Mouse (Mus musculus): ENCODE measurements around the gene Zkscan17.

Zkscan17 gene

DNA sequence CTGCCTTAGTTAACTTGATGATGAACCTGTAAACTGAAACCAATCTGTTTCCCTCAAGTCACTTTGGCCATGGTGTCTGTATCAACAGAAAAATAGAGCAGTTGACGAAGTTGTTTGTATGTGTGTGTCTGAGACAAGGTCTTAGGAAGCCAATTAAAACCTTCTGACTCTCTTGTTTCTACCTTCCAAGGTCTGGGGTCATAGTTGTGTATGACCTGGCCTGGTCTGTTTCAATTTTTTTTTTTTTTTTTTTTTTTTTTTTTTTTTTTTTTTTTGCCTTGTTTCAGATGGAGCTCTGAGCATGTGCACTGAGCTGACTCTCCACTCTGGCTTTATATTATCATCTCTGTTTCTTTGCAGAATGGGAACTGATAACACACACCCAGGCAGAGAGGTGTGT, 9.1 kb downstream of the Zkscan17 start:
- DNase-seq = no peak

DNA sequence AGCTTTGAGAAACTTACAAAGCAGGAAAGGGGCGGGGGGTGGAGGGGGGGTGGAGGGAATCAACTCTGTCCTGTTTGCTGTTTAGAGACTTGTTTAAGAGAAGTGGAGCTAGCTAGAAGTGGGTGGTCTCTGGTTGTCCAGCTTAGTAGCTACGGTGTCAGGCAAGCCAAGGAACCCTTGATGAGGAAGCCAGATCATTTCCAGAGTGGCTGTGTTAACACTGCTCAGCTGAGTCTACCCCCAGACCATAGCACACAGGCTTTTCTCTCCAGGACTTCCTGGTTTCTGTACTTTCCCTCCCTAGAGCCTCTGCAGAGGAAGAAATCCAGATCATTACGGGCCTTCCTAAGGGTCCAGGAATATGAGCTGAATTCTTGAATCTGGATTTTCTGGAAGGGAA, 11.8 kb downstream of the Zkscan17 start:
- DNase-seq = no peak

DNA sequence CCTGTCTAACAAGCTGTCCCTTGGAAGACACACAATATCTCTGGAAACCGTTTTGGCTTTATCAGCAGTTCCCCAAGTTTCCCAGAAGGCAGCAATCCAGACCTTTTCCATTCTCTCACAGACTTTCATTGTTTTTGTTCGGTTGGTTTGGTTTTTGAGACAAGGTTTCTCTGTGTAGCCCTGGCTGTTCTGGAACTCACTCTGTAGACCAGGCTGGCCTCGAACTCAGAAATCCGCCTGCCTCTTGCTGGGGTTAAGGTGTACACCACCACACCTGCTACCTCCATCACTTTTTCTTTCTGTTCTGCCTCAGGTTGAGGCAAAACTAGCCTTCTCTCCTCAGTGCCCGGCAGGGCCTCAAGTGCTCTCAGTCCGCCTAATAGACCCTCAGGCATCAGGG, 12.2 kb downstream of the Zkscan17 start:
- no peak for DNase-seq

GRCm38 (mm10) chr11:59513556-59513955, 13.0 kb downstream of the Zkscan17 start:
- DNase-seq = no peak

- no peak for DNase-seq
These were observed 13.8 kb downstream of the Zkscan17 start for GRCm38 (mm10) chr11:59512733-59513132.

GRCm38 (mm10) chr11:59511558-59511957, 15.0 kb downstream of the Zkscan17 start:
- DNase-seq = no peak

- no peak for DNase-seq
These were observed 19.9 kb downstream of the Zkscan17 start for GRCm38 (mm10) chr11:59506713-59507074.

- peak; percentile 88 for DNase-seq
These were observed 20.5 kb downstream of the Zkscan17 start for GRCm38 (mm10) chr11:59505839-59506712.

DNA sequence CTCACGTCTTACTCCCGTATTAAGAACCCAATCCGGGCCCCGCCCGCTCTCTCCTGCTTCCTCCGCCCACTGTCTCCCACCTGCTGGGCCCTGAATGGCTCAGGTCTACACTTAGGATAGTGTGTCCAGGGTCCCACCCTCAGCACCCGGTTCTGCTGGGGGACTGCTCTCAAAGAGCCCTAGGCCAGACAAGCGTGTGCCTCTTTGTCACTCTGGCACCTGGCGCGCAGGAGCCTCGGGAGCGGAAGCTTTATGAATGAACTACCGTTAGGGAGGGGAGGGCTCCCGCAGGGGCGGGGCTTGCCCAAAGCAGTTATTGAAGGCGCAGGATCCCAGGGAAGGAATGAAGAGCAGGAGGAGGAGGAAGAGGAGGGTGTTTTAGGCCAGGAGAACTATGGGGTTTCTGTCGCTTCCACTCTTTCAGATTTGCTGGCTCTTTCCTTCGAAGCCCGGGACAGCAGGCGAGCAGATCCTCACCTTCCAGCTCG, 21.2 kb downstream of the Zkscan17 start:
- DNase-seq = peak; percentile 68

DNA sequence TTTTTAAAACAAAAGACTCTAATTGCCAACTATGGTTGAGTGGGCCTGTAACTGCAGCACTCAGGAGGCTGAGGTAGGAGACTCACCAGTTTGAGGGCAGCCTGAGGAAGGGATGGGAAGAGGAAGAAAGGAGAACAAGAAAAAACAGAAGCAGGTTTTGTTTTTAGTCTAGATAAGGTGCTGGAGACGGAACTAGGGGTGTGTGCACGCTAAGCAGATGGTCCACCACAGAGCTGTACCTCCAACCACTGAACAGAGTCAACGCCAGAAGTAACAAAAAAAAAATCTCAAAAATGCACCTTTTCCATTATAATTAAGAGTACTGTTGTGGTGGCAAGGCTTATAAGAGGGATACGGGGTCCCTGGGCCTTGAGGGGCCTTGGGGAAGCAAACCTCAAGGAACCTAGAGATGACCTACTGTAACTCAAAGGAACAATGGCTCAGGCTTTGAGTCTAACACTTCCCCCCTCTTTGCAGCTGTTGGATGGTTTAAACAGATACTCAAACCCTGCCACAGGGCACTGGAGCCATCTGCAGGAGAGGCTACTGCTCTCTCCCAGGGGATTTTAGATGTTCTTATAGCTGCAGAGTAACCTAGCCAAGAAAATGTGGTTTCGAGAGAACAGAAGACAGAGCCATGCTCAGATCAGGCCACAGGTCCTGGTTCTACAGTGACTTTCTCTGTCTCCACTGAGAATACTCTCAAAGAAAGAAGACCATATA, 24.4 kb downstream of the Zkscan17 start:
- no peak for DNase-seq

- DNase-seq = no peak
These were observed 28.8 kb downstream of the Zkscan17 start for GRCm38 (mm10) chr11:59497747-59498146.

DNA sequence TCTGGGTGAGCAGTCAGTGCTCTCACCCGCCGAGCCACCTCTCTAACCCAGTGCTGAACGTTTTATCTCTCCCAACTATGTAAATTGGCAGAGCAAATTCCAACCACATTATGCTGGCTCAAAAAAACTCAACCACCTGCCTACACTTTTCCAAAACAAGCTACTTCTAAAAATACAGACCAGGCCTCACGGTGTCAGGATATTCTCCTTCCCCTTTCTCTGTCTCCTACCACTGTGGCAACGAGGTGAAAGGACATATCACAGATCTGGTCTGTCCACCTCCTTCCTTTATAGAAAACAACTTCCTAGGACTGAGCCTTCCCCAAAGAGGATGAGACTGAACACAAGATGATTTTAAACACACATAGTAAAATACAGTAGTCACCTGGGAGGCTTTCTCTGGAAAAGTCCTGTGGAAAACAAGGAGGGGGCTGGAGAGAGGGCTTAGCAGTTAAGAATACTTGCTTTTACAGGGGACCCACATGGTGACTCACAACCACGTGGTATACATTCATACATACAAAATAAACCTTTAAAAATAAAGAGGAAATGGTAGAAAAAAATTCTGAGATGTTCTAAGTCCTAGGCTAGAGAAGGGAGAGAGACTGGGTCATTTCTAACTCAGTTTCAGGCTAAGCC, 29.8 kb downstream of the Zkscan17 start:
- DNase-seq = no peak

DNA sequence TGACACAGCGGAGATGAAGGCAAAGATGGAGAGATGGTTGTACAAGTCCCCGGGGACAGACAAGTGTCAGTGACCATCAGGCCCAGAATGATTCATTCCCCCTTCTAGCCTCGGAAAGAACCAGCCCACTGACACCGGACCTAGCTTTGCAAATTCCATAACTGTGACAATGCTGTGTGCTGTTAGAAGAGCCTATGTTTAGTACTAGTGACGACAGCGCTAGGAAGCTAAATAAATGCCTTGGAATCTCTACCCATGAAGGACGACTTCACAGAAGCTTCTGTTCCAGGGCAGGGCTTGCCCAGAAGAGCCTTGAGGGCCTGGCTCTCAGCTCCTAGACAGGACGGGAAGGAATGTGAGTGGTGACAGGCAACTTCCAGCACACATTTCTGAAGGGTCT, 40.3 kb downstream of the Zkscan17 start:
- DNase-seq = no peak

DNA sequence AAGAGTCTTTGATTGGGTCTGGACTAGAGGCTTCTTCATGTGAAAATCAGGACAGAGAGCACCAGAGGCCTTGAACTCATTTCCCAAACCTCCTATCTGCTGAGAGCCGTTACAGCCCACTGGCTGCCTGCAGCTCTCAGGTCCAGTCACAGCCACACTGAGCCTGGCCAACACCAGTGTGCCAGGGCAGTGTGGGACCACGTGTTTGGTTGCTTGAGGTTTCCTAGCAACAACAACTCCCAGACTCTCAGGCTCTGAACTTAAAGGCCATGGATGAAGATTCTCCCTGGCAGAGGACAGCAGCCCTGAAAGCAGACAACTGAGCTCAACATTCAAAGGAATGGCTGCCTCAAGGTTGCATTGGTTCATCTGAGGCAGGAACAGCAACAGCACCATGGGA, 40.9 kb downstream of the Zkscan17 start:
- DNase-seq = no peak

DNA sequence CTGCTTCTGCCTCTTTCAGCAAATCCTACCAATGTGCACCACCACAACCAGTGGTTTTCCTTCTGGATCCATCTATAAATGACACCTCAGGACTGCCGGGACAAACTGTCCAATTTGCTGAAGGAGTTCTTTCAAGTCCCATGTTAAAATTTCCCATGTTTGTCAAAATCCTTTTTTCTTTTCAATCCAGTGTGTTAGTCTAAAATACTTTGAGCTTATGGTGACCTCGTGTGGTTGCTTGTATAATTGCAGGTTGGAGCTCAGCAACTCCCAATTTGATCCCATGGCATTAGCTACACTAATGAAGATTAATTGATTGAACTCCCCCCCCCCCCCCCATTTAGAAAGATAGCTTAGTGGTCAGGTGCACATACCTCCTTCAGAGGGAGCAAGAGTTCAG, 43.3 kb downstream of the Zkscan17 start:
- DNase-seq = no peak

- no peak for DNase-seq
These were observed 49.3 kb downstream of the Zkscan17 start for GRCm38 (mm10) chr11:59477240-59477639.

GRCm38 (mm10) chr11:59472326-59472677, 54.2 kb downstream of the Zkscan17 start, which contains the start of gene Zfp867:
Gene Zfp867, minus strand, starts transcription at chr11:59472474.
- peak; percentile 91 for DNase-seq

DNA sequence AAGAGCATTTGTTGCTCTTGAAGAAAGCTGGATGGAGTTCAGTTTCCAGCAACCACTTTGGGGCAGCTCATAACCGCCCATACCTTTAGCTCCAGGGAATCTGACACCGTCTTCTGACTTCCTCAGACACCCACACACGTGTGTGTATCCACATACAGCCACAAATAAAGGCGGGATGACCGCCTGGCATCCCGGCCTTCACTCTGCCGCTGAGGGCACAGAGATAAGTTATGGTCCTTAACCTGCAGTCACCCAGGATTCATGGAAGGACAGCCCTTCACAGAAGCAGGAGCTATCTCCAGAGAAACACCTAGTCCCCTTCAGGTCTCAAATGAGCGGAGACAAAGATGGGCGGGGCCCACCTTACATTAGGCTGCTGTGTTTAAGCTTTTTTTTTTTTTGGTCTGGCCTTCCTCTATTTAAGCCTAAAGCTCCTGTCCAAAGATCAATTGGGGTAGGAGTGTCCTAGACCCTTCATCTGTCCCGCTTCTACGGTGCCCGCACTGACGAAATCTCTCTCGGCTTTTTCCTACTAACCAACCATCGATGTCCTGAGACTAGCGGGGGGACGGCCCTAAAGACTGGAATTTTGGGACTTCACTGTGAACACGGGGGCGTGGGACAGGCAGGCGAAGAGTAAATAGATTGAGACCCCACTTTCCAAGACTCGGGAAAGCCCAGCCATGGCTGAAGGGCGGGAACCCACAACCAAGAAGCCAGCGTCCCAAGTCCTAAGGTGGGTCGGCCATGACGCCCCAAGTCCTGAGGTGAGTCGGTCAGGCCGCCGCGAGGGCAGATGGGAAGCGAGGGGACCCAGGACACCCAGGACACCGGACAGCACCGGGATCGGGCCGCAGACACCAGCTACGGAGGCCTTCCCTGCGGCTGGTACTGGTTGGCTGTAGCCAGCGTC, 54.9 kb downstream of the Zkscan17 start:
- no peak for DNase-seq

- no peak for DNase-seq
These were observed 66.1 kb downstream of the Zkscan17 start for GRCm38 (mm10) chr11:59460459-59460858.

DNA sequence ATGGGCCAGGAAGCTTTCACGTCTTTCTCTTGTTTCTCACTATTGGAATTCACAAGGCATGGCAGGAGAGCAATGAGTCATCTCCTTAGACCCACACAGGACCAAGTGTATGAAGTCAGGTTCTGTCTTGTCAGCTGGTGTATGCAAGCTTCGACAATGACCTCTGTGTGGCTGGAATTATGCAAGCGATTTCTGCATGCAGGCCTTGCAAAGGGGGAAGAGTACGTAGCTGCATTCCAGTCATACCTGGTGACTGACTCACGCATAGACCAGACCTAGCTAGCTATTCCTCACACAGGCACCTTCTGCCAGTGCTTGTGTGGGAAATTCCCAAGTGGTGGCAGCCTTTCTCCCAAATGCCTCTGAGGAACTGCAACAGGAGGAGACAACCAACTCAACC, 67.6 kb downstream of the Zkscan17 start:
- DNase-seq = peak; percentile 87

- DNase-seq = no peak
These were observed 69.7 kb downstream of the Zkscan17 start for GRCm38 (mm10) chr11:59456891-59457290.

DNA sequence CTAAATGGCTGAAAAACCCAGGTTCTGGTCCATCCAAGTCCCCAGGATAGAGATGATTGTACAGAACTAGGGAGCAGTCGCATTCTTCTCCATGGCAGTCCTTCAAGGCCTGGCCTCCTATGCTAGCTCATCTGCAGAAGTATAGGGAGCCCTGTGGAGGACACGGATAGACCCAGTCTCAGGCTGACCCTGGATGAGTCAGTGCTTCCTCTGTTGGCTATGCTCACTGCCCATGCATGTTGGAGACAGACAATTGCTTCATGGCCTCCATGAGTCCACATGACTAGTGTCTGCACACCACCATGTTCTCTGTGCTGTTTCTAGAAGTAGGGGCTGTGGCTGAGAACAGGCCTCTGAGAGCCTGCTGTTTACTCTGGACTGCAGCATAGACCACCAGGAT, 70.2 kb downstream of the Zkscan17 start:
- DNase-seq = no peak

DNA sequence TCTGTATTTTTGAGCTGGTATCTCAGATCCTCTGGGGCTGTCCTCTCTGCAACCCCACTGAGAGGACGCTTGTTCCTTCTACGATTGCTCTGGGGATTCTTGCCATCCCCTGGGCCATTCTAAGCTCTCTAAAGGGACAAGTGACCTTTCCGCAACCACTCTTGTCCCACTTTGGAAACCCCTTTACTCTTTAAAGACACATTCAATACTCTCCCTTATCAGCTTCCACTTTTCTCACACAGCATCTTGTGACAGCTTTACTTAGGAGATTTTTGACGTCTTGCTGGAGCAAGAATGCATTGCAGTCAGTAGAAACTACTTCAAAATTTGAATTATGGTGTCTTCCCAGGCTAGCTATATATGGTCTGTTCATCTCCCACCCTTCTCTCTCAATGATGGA, 75.5 kb downstream of the Zkscan17 start, which contains the start of gene Snap47:
Gene Snap47, minus strand, starts transcription at position 101 of the 400 bp plus-strand sequence.
- no peak for DNase-seq

Measured in kidney, adult 11 months (tissue).